Mouse (Mus musculus) ovary, postnatal 36 days (tissue): ENCODE measurements around the gene Zan.

Experiments used
- DNase-seq: peaks from one replicate; pipeline ENCODE4 v3.0.0; 2022; ENCODE audit warnings: low spot score, mixed read lengths

The Zan gene

GRCm38 (mm10) chr5:137351058-137351380 is 125.8 kb downstream of the Zan start:
- no peak for DNase-seq

GRCm38 (mm10) chr5:137350205-137351057 is 126.4 kb downstream of the Zan start:
- DNase-seq, result no peak

GRCm38 (mm10) chr5:137349384-137350204 is 127.3 kb downstream of the Zan start, which contains the start of gene Ephb4:
Gene Ephb4, plus strand, starts transcription at chr5:137350109.
- peak; percentile 91 for DNase-seq

GRCm38 (mm10) chr5:137348482-137349383 is 128.1 kb downstream of the Zan start:
- DNase-seq, result peak; percentile 57

GRCm38 (mm10) chr5:137347856-137348255 is 129.0 kb downstream of the Zan start:
- no peak for DNase-seq

- no peak for DNase-seq
These were observed 129.9 kb downstream of the Zan start for GRCm38 (mm10) chr5:137346983-137347382.

GRCm38 (mm10) chr5:137346388-137346787 is 130.5 kb downstream of the Zan start:
- no peak for DNase-seq

- no peak for DNase-seq
These were observed 131.0 kb downstream of the Zan start for GRCm38 (mm10) chr5:137345821-137346220.

GRCm38 (mm10) chr5:137343869-137344268 is 133.0 kb downstream of the Zan start:
- no peak for DNase-seq

- DNase-seq, result no peak
These were observed 133.5 kb downstream of the Zan start for GRCm38 (mm10) chr5:137343412-137343811.

- no peak for DNase-seq
These were observed 134.4 kb downstream of the Zan start for GRCm38 (mm10) chr5:137342407-137343012.

- no peak for DNase-seq
These were observed 136.6 kb downstream of the Zan start for GRCm38 (mm10) chr5:137340222-137340621.

GRCm38 (mm10) chr5:137339290-137339979 is 137.4 kb downstream of the Zan start:
- DNase-seq, result peak; percentile 49

GRCm38 (mm10) chr5:137338663-137339289 is 138.1 kb downstream of the Zan start:
- peak; percentile 47 for DNase-seq

- DNase-seq, result peak; percentile 92
These were observed 138.6 kb downstream of the Zan start for GRCm38 (mm10) chr5:137338256-137338655.

GRCm38 (mm10) chr5:137337190-137337589 is 139.7 kb downstream of the Zan start:
- no peak for DNase-seq

GRCm38 (mm10) chr5:137335066-137335465 is 141.8 kb downstream of the Zan start:
- DNase-seq, result no peak

GRCm38 (mm10) chr5:137334317-137334716 is 142.5 kb downstream of the Zan start:
- DNase-seq, result no peak

GRCm38 (mm10) chr5:137333512-137334174 is 143.2 kb downstream of the Zan start, which contains the start of gene Slc12a9:
Gene Slc12a9, minus strand, starts transcription at chr5:137333597.
- peak; percentile 91 for DNase-seq
